Mouse (Mus musculus): ENCODE data around the gene Rbfox2.
"Not testable (repeated sequence)": the region's sequence is repeated elsewhere in the genome, so short reads cannot be mapped to it uniquely, and the experiment has no call there.

Gene Rbfox2

DNA sequence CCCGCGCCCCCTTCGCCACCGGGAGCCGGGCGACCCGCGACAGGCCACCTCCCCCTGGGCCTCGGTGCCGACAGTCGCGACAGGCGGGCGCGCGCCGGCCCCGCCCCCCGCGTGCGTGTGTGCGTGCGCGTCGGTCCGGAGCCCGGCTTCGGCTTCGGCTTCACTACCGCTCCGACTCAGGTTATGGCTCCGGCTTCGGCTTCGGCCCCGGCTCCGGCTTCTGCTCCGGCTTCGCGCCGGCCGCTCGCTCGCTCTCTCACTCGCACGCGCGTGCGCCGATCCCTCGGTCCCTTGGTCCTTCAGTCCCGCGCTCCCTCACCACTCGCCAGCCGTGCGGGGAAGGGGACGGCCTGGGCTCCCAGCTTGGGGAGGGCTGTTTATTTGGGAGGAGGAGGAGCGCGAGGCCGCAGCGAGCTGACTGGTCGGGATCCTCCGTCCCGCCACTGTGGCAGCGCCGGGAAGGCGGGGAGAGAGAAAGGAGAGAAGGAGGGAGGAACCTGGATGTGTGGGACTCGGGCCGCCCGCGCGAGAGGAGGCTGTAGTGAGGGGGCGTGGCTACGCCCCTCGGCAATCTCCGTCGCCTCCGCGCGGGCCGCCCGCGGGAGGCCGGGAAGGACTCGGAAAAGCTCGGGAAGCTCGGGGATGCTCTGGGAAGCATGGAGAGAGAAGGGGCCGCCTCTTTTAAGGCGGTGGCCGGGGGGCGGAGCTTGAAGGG is at the start of gene Rbfox2:
Rbfox2 (minus strand) TSS at position 458 of the 715 bp plus-strand sequence.
- peak; percentile 88 for DNase-seq

DNA sequence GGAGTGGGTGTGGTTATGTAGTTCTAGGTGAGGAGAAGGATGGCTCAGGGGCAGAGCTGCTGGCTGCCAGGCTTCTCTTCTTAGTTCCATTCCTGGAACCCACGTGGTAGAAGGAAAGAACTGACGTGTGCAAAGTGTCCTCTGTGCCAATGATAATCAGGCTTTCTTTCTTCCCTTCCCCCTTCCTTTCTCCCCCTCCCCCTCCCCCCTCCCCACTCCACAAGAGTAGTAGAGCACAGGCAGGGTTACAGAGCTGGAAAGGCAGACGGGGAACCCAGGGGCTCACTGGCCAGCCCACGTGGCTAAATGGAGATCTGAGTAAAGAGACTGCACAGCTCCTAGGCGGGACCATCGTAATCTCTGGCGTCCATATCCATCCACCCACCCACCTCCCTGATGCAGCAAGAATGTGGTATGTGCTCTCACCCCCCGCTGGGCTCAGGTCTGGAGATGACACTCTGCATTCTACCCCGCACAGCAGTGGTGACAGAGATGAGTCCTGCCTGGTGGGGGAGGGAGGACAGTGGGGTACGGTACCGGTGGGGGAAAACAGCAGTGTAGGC is 49.5 kb upstream of the Rbfox2 start:
- peak; percentile 59 for DNase-seq

DNA sequence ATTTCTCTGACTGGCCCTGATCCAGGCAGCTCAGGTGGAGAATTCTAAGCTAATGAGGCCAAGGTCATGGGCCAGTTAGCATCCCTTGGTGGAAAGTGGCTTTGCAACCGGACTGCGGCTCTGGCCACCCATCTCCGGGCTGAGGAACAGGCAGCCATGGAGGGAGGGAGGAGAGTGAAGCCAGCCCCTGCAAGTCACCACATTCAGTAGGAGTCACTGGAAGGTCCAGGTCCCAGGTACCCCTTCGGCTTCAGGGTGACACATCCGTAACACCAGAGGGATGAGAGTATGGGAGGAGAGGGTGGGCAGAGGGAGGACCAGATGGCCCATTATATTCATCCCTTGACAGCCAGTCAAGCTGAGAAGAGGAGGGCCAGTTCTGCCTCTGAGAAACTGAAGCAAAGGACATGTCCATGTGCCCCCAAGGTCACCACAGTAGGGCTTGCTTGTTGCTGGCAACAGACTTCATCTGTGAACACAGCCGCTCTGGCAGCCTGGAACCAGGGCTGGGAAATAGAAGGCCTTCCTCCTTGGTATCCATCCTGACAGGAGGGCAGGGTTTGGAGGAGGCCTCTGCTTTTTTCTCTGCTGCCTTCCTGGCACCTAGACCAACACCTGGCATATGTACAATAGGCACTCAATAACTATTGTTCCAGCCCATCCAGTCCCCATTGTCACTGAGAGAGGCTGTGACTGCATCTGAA is 48.2 kb upstream of the Rbfox2 start:
- DNase-seq = no peak

DNA sequence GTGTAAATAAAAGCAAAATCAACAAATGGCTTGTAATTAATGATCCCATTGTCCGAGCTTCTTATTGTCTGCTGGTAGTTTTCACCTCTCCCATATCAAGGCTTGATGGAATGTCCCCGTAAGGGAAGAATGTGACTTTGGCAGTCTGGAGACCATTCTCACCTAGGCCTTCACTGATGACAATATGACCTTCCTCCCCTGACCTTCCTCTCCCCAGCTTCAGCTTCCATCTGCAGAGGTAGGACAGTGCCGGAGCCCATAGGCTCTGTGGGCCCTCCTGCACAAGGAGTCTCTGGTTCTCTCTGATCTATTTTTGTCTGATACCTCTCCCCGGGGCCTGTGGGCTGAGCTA is 47.7 kb upstream of the Rbfox2 start:
- no peak for DNase-seq

DNA sequence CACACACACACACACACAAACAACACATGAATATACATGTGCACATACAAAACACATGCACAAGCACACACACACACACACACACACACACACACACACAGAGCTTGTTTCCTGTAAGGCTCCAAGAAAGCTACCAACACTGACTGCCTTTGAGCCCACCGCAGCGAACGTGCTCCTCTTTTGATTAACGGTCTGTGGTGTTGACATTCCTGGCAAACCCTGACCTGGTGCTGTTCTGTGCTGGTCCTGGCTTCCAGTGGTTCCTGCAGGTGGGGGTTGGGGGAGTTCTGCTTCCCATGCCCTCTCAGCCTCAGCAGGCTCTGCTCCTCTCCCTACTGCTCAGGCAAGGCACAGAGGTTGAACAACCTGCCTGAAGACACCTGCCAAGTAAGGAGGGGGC is 47.0 kb upstream of the Rbfox2 start:
- no peak for DNase-seq

DNA sequence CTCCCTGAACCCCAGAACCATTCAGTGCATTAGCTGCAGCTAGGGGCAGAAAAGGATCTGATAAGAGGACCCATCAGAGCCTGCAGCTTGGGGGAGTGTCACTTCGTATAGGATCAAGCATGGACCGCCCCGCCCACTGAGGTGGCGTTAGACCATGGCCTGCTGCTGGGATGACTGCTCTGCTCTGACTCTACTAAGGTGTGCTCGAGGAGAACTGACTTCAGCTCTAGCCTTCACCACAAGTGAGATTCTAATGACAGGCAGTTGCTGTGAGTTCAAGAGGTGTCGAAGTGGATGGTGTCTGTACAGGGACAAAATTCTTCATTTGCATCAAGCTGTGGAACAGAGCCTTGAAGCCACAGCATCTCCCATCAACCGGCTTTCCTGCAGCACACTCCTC is 46.1 kb upstream of the Rbfox2 start:
- no peak for DNase-seq

DNA sequence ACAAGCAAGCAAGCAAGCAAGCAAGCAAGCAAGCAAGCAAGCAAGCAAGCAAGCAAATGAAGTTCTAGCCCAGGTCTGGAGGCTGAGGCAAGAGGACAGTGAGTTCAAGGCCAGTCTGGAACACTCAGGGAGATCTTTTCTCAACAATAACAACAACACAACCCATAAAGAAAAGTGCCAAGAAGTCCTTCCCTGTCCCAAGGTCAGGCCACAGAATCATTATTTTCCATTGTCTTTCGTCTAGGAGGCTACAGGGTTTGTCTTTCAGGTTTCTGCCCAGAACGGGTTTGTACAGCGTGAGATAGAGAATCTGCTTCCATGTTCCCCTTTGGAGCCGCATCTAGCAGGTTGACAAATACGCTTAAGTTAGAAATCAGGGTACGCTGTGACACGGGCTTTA is 43.3 kb upstream of the Rbfox2 start:
- no peak for DNase-seq

DNA sequence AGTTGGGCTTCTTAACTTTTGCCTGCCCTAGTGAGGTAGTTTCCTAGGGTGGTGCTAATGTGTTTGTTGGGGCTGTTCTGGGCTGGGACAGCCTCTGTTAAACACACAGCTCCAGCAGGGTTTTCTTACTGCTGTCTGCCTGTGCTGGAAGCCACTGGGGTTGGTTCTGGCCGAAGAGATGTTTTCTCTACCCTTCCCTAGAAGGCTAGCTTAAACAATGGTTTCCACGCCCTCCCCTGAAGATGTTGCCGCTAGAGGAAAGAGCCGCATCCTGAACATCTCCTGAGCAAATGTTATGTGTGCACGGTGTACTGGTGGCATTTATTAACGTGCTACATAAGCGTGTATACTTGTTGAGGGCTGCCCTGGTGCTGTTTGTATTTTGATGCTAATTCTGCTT is 41.3 kb upstream of the Rbfox2 start:
- no peak for DNase-seq

DNA sequence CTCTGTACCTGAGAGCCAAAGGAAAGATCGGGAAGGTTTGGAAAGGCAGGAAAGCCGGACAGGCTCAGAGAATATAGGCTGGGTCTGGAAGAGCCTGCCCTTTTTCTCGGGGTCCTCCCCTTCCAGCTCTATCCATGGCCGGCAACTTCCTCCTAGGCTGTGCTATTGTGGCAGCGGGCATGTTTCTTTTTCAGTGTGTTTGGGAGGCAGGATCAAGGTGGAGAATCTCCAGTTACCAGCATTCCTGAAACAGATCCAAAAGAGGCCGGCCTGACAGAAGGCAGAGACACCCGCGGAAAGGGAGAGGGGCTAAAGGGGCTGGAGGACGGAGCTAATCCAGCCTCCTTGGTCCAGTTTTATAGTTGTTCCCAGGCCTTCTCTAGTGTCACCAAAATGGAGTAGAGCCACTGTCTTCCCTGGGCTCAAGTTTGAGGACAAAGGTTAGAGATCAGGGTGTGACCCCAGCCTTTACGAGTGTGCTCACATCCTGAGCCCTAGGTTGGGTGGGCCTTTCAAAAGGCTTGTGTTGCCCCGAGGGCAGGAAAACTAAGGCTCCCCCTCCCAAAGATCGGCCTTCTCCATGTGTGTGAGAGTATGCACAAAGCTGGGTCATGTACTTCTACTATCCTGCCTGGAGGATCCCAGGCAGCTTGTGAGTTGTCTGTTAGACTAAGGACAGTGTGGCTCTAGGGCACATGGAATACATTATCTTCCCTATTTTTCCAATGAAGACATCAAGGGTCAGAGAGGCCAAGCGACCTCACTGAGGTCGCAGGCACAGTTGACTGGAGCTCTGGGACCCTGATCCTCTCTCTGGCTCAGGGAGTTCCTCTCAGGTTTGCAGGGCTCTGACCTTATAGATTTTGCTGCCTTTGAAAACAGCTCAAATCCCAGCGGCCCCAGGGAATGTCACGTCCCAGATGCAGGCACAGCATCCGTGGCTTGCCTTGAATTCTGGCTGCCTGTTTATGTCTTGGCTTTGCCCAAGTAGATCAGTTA is 37.6 kb upstream of the Rbfox2 start:
- DNase-seq = no peak

DNA sequence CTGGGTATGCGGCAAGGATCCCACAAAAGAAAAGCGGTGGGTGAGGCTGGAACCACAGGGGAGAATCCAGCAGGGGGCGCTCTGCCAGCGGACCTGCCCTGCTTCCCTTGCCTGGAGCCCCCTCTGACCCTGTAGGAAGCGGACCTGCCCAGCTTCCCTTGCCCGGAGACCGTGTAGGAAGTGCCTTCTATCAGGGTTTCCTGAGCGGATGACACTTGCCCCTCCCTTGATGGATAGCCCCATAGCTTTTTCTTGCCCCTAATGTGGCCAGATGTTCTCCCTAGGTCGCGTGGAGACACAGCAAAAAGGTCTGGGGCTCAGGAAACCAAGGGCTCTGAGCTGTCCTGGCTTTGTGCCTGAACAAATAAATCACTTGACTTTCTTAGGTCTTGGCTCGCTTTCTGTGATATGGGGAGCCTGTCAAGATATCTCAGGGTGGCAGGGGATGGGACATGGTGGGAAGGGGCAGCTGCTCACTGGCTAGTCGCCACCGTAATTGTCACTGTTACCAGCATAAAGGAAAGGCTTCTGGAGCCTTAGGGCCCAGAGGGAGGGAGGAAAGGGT is 36.8 kb upstream of the Rbfox2 start:
- no peak for DNase-seq

DNA sequence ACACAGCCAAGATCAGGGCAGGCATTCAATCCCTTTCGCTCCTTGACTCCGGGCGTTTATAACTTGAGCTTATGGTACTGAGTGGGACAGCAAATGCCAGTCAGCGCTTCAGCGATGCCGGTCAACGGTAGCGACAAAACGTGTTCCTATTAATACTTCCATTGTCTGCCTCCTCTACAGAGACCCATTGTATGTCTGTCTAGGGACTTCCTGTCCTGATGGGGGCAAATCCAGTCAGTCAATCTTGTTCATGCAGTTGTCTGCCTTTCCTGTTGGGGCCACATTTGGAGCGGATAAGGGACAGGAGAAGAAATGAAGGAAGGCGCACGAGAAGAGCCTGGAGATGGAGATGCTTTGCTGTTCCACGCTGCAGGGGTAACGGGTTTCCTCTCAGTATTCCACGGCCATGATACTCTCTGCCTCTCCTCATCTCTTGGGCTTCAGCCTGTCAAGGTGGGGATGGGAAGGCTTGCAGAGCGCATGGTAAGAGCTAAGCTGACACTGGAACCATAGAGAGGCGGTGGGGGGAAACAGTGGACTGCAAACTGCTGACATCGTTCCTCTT is 36.2 kb upstream of the Rbfox2 start:
- no peak for DNase-seq

DNA sequence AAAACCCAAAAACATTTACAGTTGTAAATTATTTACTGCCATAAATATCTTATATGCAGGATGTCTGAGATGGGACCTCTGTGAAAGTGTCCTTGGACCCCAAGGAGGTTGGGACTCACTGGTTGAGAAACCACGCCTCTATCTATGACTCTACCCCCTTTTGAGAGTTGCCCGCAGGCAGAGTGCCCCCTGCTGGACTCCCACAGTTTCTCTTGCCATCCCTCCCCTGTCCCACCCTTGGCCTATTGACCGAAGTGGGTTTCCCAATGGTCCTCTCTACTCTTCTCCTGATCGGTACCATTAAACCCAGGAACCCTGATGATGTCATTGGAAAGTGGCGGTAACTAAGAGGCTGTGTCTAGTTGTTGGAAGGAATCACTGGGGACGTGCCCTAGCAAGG is 35.2 kb upstream of the Rbfox2 start:
- no peak for DNase-seq

DNA sequence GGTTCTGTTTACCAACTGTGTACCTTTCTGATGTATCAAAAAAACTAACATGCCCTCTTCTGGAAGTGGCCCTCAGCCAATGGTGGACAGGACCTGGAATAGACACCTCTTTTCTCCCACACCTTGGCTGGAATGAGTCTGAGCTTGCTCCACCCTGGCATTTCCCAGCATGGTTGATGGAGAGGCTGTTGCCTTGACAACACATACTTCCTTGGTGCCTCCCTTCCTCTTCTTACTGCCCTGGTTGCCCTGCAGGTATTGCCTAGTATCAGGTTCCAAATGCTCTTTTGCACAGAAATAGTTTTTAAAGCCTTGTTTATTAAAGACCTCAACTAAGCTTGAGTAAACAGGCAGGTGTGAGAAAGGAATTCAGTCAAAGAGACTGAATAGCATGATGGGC is 33.8 kb upstream of the Rbfox2 start:
- no peak for DNase-seq

DNA sequence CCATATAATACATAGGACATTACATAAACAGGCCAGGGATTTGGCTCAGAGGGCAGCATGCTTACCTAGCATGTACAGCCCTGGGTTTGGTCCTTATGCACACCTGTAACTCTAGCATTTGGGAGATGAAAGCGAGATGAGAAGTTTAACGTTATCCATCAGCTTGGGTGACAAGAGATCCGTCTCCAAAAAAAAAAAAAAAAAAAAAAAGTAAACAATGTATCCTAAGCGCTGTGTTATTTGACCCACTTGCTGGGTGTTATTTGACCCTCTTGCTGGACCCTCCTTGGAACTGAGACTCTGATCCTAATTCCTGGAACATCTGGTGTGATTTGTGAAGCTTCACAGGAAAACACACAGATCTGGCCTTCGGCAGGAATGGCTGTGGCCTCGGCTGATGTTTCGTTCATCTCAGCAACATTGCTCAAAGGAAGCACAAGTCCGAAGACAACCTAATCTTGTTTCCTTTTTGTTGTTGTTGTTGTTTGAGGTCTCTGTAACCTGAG is 32.2 kb upstream of the Rbfox2 start:
- no peak for DNase-seq

DNA sequence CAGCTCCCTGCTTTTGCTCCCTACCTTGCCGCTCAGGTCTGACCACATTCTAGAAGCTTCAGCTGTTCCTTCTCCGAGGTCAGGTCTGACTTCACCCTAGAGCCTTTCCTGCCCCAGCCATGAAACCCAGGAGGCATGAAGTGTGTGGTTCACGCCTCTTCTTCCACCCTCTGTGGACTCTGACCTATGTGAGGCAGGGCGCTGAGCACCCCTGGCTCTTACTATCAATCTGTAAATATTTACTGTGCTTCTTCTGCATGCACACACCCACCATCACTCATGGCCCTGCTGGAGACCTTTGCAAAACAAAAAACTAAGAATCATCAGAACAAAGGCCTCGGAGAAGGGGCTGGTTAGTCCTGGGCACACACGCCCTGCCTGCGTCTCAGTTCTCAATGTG is 31.6 kb upstream of the Rbfox2 start:
- no peak for DNase-seq

DNA sequence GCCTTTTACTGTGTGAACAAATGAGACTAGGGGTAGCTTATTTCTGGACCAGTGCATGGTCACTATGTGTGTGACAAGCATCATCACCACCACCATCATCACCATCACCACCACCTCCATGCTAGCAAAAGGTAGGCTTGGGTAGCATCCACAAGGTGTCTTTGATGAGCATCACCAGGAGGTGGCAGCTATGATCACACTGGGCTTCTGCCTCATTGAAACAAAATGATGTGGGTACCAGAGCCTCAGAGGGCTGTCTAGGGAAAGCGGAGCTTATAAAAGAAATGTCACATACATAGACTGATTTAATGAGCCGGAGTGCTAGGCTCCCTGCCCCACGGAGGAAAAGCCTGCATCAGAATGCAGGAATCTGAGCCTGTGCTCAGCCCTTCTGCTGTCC is 31.1 kb upstream of the Rbfox2 start:
- no peak for DNase-seq

DNA sequence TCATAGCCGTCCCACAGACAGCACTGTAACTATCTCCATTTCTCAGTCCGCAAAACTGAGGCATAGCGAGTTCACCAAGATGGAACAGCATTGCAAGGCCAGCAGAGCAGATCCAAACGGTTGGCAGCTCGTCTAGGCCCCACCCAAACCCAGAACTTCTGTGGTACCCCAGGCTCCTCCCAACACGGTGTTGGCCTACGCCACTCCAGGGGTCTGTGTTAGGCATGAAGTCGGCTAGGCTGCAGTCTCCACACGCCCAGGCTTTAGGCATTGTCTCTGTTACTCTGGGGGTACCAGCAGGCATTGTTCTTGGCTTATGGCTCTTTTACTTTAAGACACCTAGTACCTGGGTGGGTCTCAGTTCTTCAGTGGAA is 30.2 kb upstream of the Rbfox2 start:
- no peak for DNase-seq

DNA sequence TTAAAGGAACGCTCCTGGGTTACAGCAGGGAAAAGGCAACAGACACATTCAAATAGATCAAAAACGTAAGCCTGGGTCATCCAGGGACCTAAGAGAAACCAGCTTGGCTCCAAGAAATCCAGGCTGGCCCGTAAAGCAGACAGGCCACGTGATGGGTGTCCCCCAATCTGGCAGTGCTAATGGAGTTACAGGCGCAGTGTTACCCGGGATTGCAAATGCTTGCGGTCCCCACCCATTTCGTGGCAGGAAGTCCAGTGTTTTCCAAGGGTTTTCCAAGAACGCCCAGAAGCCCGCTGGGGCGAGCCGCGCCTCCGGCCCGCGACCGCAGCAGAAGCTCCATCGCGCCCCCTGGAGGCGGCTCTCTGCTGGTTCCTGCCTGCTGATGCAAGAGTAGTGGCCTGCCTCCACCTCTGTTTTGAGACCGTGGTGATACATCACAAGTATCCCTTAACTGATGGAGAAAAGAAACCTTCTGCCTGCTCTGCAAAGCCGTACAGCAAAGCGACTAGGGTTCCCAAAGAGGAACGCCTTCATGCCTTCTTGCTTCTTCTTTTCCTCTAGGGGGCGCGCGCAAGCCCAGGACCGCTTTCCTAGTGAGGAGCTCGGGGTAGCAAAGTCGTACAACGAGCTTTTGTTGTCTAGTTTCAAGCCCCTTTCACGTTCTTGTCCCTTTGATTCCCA is 29.6 kb upstream of the Rbfox2 start:
- peak; percentile 82 for DNase-seq

DNA sequence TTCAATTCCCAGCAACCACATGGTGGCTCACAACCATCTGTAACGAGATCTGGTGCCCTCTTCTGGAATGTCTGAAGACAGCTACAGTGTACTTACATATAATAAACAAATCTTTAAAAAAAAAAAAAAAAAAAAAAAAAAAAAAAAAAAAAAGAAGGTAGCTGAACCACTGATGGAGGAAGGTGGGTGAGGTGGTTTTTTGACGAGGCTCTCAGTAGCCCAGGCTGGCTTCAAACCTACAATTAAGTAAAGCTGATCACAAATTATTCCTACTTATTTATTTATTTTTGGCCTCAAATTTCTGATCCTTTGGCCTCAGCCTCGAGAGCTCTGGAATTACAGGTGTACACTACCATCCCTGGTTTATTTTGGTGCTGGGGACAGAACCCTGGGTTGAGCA is 28.4 kb upstream of the Rbfox2 start:
- DNase-seq = not testable (repeated sequence)

DNA sequence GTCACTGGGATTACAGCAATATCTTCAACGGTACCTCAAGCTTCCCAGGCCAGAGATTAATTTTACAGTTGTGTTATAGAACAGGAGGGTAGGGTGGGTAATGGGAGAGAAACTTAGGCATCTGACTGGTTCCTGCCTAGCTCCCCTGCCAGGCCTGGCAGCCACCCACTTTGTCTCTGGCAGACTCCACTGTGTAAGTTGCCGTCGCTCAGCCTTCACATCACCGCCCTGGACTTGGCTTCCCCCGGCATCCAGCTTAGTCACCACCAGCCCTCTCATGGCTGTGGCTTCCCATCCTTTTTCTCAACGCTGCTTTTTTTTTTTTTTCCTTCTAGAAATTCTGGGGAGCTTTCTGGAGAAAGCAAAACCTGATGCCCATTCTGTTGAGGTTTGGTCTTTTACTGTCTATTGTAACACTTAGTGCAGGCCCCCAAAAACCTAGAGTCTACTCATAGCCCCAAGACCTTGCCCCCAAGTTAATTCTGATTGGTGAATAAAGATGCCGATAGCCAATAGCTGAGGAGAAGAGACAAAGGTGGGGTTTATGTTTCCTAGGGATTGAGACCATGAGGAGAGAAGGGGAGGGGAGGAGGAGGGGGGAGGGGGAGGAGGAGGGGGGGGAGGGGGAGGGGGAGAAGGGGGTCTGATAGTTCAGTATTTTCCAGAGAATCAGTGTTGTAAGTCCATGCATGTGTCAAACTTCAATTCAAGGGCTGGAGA is 25.6 kb upstream of the Rbfox2 start:
- DNase-seq = peak; percentile 80

DNA sequence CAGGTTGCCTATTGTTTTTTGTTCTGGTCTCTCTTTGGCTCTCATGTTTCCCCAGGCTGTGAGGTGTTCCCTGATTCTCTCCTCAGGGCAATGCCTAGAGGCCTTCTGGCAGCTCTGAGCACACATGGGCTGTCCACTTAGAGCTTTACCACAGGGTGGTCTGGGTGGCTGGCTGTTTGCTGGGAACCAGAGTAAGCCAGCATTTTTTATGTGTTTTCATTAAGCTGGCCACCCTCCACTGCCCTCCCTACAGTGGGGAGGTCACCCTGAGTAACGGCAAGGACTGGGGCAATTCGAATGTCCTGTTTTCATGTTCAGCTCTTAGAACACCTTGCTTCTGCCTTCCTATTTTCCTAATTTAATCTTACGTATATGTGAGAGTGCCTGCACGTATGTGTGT is 24.6 kb upstream of the Rbfox2 start:
- no peak for DNase-seq

Measured in right cerebral cortex, postnatal 25 days (tissue).